Mouse (Mus musculus) intestine, embryonic 14.5 days (tissue): ENCODE data around the gene Abi3. TPM values are rescaled to one million over a fixed set of nuclear protein-coding genes. Genes with fewer than 3 reads are reported as not detected.

ENCODE experiments used
- polyA plus RNA-seq: library from polyadenylated mRNA; unstranded; fragments of >200 nt; fragmentation: Nextera tagmentation; extraction: Ambion mirVana; gene quantifications from 2 replicates; pipeline ENCODE4 v1.2.1, GENCODE M21; 2014

Gene Abi3
- polyA plus RNA-seq, 1 experiment from 2014 or later: 4.8 TPM

Other genes starting within 250 kb of the Abi3 start
- gene Phb, start 175.5 kb downstream of the Abi3 start, polyA plus RNA-seq: 300 and 305 TPM in 2 replicates
- gene Zfp652, start 129.8 kb downstream of the Abi3 start, polyA plus RNA-seq: 9.2 and 9.9 TPM in 2 replicates
- 1.1 and 2.0 TPM in 2 replicates for gene B130006D01Rik, start 118.9 kb downstream of the Abi3 start, polyA plus RNA-seq
- gene Phospho1, start 18.0 kb downstream of the Abi3 start, polyA plus RNA-seq: 0.39 TPM in 1 of 2 replicates, not detected in the other
- 17.2 and 19.1 TPM in 2 replicates for gene Gngt2, start 5.3 kb downstream of the Abi3 start, polyA plus RNA-seq
- gene B4galnt2, start 72.4 kb upstream of the Abi3 start, polyA plus RNA-seq: 26.6 and 30.9 TPM in 2 replicates
- 35.7 and 38.6 TPM in 2 replicates for gene Igf2bp1, start 163.5 kb upstream of the Abi3 start, polyA plus RNA-seq
- 2.2 TPM in 1 of 2 replicates, not detected in the other for gene Gip, start 182.1 kb upstream of the Abi3 start, polyA plus RNA-seq
- gene Snf8, start 192.4 kb upstream of the Abi3 start, polyA plus RNA-seq: 37.1 and 39.3 TPM in 2 replicates
- gene Ube2z, start 222.9 kb upstream of the Abi3 start, polyA plus RNA-seq: 33.5 and 33.9 TPM in 2 replicates
- 943 and 1,086 TPM in 2 replicates for gene Atp5g1, start 233.2 kb upstream of the Abi3 start, polyA plus RNA-seq